In the genomic region with DNA sequence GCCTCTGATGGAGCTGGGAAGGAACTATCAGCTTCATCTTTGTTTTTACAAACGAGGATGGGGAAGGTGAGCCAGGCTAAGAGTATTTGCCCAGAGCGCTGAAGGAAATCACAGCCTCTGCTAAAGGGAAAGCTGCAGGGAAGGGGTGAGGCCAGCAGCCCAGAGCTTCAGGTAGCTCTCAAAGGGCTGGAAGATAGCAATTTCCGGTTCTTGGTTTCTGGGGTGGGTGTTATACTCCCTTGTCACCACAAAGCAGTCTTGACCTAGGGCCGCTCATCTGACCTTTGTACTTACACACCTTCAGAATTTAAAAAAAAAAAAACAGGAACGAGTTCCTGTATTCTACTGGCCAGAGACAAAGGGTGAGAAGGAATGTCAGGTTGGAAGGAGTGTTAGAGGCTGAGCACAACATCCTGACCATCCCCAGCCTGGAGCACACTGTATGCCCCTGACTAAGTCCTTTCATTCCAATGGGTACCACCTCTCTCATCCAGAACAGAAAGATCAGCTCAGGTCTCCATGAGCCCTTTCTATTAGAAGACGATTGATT, we compare ENCODE assay signal across 29 mouse cellular contexts. TPM values are rescaled to one million over a fixed set of nuclear protein-coding genes. Genes with fewer than 3 reads are reported as not detected.
"Had no signal": no experiment of that assay in that cellular context is flagged by ENCODE, and none has a peak within 500 bp of the region (broad histone marks: within the 10 kb centered on the region; RNA-seq: fewer than 3 reads in every experiment).

No protein-coding gene starts in this region.

- ATAC-seq: midbrain, embryonic 16.5 days had no signal

- H3K27ac ChIP-seq: kidney, postnatal 0 days; liver, embryonic 13.5 days; midbrain, embryonic 12.5 days; neural tube, embryonic 13.5 days; stomach, embryonic 15.5 days had no signal

- H3K9me3 ChIP-seq: liver, embryonic 13.5 days; midbrain, embryonic 12.5 days; neural tube, embryonic 13.5 days; stomach, embryonic 15.5 days had no signal

- H3K36me3 ChIP-seq: liver, embryonic 13.5 days; midbrain, embryonic 12.5 days; neural tube, embryonic 13.5 days; stomach, embryonic 15.5 days had no signal

- H3K9ac ChIP-seq: liver, embryonic 13.5 days; midbrain, embryonic 12.5 days; neural tube, embryonic 13.5 days; stomach, embryonic 15.5 days had no signal

- DNase-seq: kidney, adult 18-20 months; kidney, postnatal 36 days; liver, embryonic 13.5 days; lung, adult 2 months; lung, postnatal 14 days; lung, postnatal 4 days; retina, postnatal 1 day; right cerebral cortex, postnatal 25 days; spleen, adult 18-20 months; thymus, postnatal 25 days had no signal

- H3K4me3 ChIP-seq: liver, embryonic 13.5 days; midbrain, embryonic 12.5 days; myocyte; neural tube, embryonic 13.5 days; stomach, embryonic 15.5 days had no signal

- H3K4me2 ChIP-seq: liver, embryonic 13.5 days; midbrain, embryonic 12.5 days; neural tube, embryonic 13.5 days had no signal

RNA-seq across cellular contexts. Expression of a gene that starts 1.2 kb away (rescaled TPM):
- total RNA-seq: megakaryocyte progenitor cell, adult 5-6 weeks; megakaryocyte-erythroid progenitor cell, adult 5-6 weeks; monocyte, adult 5-6 weeks; neutrophil, adult 5-6 weeks had no signal

RNA-seq across cellular contexts. Expression of a gene that starts 12.5 kb away (rescaled TPM):
- total RNA-seq: layer of hippocampus, adult 8-10 months; layer of hippocampus, postnatal 10 days; left cerebral cortex, adult 18-20 months; left cerebral cortex, postnatal 25 days; liver, adult 2 months; megakaryocyte progenitor cell, adult 5-6 weeks; megakaryocyte-erythroid progenitor cell, adult 5-6 weeks; monocyte, adult 5-6 weeks; neutrophil, adult 5-6 weeks had no signal
- polyA plus RNA-seq: limb, embryonic 11.5 days; limb, embryonic 14.5 days; liver, adult 2 months; liver, embryonic 13.5 days; liver, embryonic 16.5 days; midbrain, embryonic 12.5 days; midbrain, embryonic 16.5 days; myocyte; neural tube, embryonic 13.5 days; thymus, postnatal 0 days had no signal
